Mouse (Mus musculus) ES-E14 (cell line): ENCODE measurements around the gene Trp53rka. TPM values are rescaled to one million over a fixed set of nuclear protein-coding genes. Genes with fewer than 3 reads are reported as not detected.

Experiments used
- DNase-seq: peaks from one replicate; pipeline ENCODE4 v3.0.0-alpha.2; 2013; ENCODE audit warnings: low read depth, low spot score
- H3K27ac ChIP-seq: 2 replicates; pipeline ENCODE4 v1.5.1; 2012; ENCODE audit warnings: low read depth, mild to moderate bottlenecking, low read length, moderate library complexity, mixed read lengths; ENCODE audit not compliant: poor library complexity, insufficient read depth, severe bottlenecking
- H3K36me3 ChIP-seq: 2 replicates; pipeline ENCODE4 v1.6.1; 2012; ENCODE audit warnings: mild to moderate bottlenecking, low read length, moderate library complexity, mixed read lengths; ENCODE audit not compliant: control insufficient read depth, poor library complexity, insufficient read depth, severe bottlenecking
- H3K4me1 ChIP-seq, 2 experiments: fragments of 150-350 bp in 1 of 2; sonication (generic) in 1 of 2; 2 replicates each; pipeline ENCODE4 v1.6.1; 2012; ENCODE audit warnings: low read length in 2 of 2, mild to moderate bottlenecking in 1 of 2, mixed read lengths in 1 of 2; ENCODE audit not compliant: control insufficient read depth in 2 of 2, insufficient read depth in 2 of 2, poor library complexity in 1 of 2
- H3K4me3 ChIP-seq, 2 experiments: fragments of 150-350 bp in 1 of 2; sonication (generic) in 1 of 2; 2 replicates each; pipeline ENCODE4 v1.5.1; 2012; ENCODE audit warnings: low read length in 2 of 2, low read depth in 1 of 2, mild to moderate bottlenecking in 1 of 2, mixed read lengths in 1 of 2; ENCODE audit not compliant: insufficient read depth in 1 of 2, poor library complexity in 1 of 2, severe bottlenecking in 1 of 2
- H3K9ac ChIP-seq: 2 replicates; pipeline ENCODE4 v1.6.1; 2012; ENCODE audit warnings: low read depth, mild to moderate bottlenecking, low read length, mixed read lengths; ENCODE audit not compliant: poor library complexity, insufficient read depth, severe bottlenecking
- H3K9me3 ChIP-seq: fragments of 150-350 bp; sonication (generic); 2 replicates; pipeline ENCODE4 v1.6.1; 2012; ENCODE audit warnings: low read depth, mild to moderate bottlenecking, low read length; ENCODE audit not compliant: control insufficient read depth, insufficient read depth
- CHD2 ChIP-seq: IDR thresholded peaks from 2 replicates; pipeline ENCODE4 v1.6.1; 2014; ENCODE audit warnings: mild to moderate bottlenecking, low read depth, low read length, inconsistent platforms
- HCFC1 ChIP-seq: IDR thresholded peaks from 2 replicates; pipeline ENCODE4 v1.6.1; 2012; ENCODE audit warnings: low read length, inconsistent platforms, borderline replicate concordance; ENCODE audit not compliant: insufficient read depth
- MAFK ChIP-seq: IDR thresholded peaks from 2 replicates; pipeline ENCODE4 v1.6.1; 2014; ENCODE audit warnings: mild to moderate bottlenecking, low read depth, low read length, inconsistent platforms; ENCODE audit not compliant: insufficient read depth
- ZC3H11A ChIP-seq: IDR thresholded peaks from 2 replicates; pipeline ENCODE4 v1.6.1; 2012; ENCODE audit warnings: low read depth, mild to moderate bottlenecking, inconsistent platforms, low read length, borderline replicate concordance
- ZNF384 ChIP-seq: IDR thresholded peaks from 2 replicates; pipeline ENCODE4 v1.6.1; 2012; ENCODE audit warnings: low read depth, low read length, inconsistent platforms
- in situ Hi-C, 2 experiments: fragments of 600-800 bp; cut with MboI; formaldehyde crosslinking; loops; one replicate each; pipeline ENCODE4 v1.15.1; 2025; ENCODE audit warnings: low sequenced_read_pairs in 2 of 2, inconsistent platforms in 1 of 2; ENCODE audit not compliant: unreplicated experiment in 2 of 2
- total RNA-seq: library from RNA; depleted of rRNA; stranded (reverse); fragments of 300-350 nt; gene quantifications from 2 replicates; pipeline ENCODE4 v1.2.3, GENCODE M21; 2012

The Trp53rka gene
- total RNA-seq, 1 experiment = 22.0 TPM

DNA sequence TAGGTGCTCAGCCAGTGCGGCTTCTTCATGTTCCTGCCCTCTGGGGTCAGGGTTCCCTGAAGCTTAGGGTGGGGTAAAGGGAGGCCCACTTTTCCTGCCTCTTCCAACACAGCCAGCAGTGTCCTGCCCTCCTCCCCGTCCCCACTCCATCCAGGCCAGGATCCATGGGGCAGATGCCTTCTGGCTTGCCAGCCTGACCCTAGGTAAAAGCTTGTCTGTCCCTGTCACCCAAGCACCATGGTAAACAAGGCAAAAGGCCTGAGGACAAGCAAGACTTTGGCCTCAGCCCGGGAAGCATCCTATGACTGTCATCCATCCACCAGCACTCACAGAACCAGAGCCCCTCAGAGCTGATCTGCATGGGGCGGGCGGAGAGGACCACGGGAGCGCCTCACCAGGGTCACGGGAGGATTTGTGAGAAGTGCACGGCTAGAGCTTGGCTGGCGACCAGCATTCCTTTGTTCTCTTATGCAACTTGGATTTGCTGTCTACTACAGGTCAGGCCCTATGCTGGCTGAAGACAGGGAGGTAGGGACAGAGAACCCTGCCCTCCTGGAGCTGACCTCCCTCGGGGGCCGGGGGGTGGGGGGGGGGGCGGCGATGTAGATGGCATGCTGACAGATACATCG is 25.2 kb downstream of the Trp53rka start:
- H3K27ac ChIP-seq = no peak overlapping the region

DNA sequence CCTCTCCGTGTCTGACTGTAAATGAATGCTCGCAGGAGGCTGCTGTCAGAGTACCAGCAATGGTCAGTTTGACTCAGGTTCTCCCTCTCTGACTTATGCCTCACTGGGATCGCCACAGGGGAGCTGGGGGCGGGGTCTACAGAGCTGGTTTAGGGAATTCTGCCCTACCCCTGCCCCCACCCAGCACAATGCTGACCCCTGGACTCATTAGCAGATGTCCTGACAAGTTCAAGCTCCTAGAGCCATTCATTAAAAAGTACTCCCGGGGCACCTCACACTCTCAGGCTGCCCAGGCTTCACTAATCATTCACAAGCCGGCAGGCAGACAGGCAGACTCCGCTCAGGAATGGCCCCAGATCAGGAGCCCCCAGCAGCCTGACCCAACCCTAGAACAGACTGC is 33.5 kb downstream of the Trp53rka start:
- Histone ChIP-seq H3K9me3 (no peaks in the 10 kb centered on the region), H3K9ac (no peak overlapping the region), H3K4me3 (no peak overlapping the region), H3K4me1 (0 out of 4 replicates have a peak, but pooled peaks cover 0 to 2% of the 10 kb centered on the region in 2 experiments), H3K36me3 (no peaks in the 10 kb centered on the region), H3K27ac (no peak overlapping the region)
- DNase-seq = no peak
- TF ChIP-seq MAFK = no peak
- no peak for TF ChIP-seq ZNF384
- TF ChIP-seq CHD2 = no peak
- TF ChIP-seq HCFC1 = no peak
- TF ChIP-seq ZC3H11A = no peak
- in situ Hi-C loops = no loop called here

More for the DNA sequence above, 25.2 kb downstream of the Trp53rka start:
- no peak for DNase-seq
- Histone ChIP-seq H3K4me1 (no peaks in the 10 kb centered on the region), H3K4me3 (no peak overlapping the region), H3K9ac (no peak overlapping the region), H3K36me3 (no peaks in the 10 kb centered on the region), H3K9me3 (no peaks in the 10 kb centered on the region)
- TF ChIP-seq CHD2 = no peak
- no peak for TF ChIP-seq ZC3H11A
- TF ChIP-seq ZNF384 = no peak
- TF ChIP-seq MAFK = no peak
- no peak for TF ChIP-seq HCFC1
- in situ Hi-C loops = no loop called here

DNA sequence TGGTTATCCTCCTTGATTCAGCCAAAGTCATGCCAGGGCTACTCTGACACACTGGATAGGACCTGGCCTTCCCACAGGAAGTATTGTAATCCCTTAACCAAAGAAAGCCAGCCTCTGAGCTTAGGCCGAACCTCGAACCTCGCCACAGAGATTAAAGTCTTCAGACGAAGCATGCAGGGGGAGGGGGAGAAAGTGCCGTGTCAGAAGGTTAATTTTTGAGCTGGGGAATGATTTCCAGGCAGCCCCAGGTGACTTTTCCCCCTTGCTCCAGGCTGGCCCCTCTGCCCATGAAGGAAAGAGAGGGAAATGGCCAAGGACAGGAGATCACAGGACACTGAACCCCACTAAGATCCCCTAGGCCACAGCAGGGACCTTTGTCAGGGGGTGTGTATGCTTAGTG is 34.9 kb downstream of the Trp53rka start:
- H3K4me3 ChIP-seq = no peak overlapping the region
- H3K4me1 ChIP-seq = 0 out of 4 replicates have a peak, but pooled peaks cover 0 to 2% of the 10 kb centered on the region in 2 experiments
- TF ChIP-seq ZNF384 (no peak), ZC3H11A (no peak), CHD2 (no peak), HCFC1 (no peak), MAFK (no peak)
- no peak overlapping the region for H3K9ac ChIP-seq
- H3K9me3 ChIP-seq = no peaks in the 10 kb centered on the region
- DNase-seq = no peak
- H3K27ac ChIP-seq = no peak overlapping the region
- in situ Hi-C loops = no loop called here
- H3K36me3 ChIP-seq = no peaks in the 10 kb centered on the region

GRCm38 (mm10) chr2:165456710-165457109 is 36.4 kb downstream of the Trp53rka start:
- DNase-seq = peak; percentile 53
- TF ChIP-seq ZNF384 (no peak), HCFC1 (no peak)
- no peak overlapping the region for H3K4me3 ChIP-seq
- H3K27ac ChIP-seq = no peak overlapping the region
- no peak overlapping the region for H3K9ac ChIP-seq
- in situ Hi-C loops = no loop called here
- H3K4me1 ChIP-seq = 0 out of 4 replicates have a peak, but pooled peaks cover 0 to 2% of the 10 kb centered on the region in 2 experiments
- H3K9me3 ChIP-seq = no peaks in the 10 kb centered on the region
- no peaks in the 10 kb centered on the region for H3K36me3 ChIP-seq
